Mouse (Mus musculus): Measurements from ENCODE around the gene Insm2.

DNA sequence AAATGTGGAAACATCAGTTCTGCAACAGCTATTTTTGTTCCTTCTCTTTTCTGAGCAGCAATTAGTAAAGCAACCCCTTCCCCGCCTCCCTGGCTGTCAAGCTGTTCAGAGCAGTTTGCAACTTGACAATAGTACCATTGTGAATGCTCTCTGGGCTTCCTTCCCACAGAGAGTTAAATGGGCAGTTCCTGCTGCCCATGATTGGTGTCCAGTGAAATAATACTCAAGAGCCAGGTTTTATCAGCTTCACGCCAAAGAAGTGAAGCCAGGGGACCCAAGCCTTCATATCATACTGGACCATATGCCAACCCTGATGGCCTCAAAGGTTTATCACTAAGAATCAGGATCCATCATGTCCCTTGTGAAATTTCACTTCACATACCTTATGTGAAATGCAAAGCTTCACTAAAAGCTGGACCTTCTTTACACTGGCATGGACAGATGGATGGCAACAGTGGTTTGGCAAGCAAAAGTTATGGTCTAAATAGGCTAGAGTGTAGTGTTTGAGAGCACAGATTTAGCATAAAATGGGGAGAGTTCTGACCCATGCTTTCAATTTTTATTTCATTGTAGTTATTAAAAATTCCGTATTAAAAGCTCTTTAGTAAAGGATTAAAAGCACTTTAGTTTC lies 23.5 kb downstream of the Insm2 start:
- TF ChIP-seq POLR2A (IDR thresholded peaks at IDR 0.05; ENCODE audit: borderline replicate concordance, low read depth, low read length) (no peak), CTCF (IDR thresholded peaks at IDR 0.05; ENCODE audit: low read depth, low read length) (no peak)
